Mouse (Mus musculus) effector memory CD4-positive, alpha-beta T cell, adult 5 months (primary cell): ENCODE measurements around the gene Mettl3. TPM values are rescaled to one million over a fixed set of nuclear protein-coding genes. Genes with fewer than 3 reads are reported as not detected.

Source experiments
- polyA plus RNA-seq: library from polyadenylated mRNA; unstranded; fragments of 100-300 nt; shearing (Covaris generic); gene quantifications from one replicate; pipeline ENCODE4 v1.2.1, GENCODE M21; 2017

Mettl3 gene
- 51.2 TPM for polyA plus RNA-seq

GRCm38 (mm10) chr14:52304644-52305271 lies at the start of gene Mettl3:
Mettl3 (minus strand) TSS chr14:52305128.

GRCm38 (mm10) chr14:52327910-52328812 lies 23.2 kb upstream of the Mettl3 start, which contains the start of gene Sall2:
Sall2 (minus strand) TSS chr14:52328762.

GRCm38 (mm10) chr14:52278932-52279746 lies 25.8 kb downstream of the Mettl3 start, which contains the start of the genes Tox4 and Rab2b:
Tox4 (plus strand) TSS chr14:52279146.
Rab2b (minus strand) TSS chr14:52279545.

DNA sequence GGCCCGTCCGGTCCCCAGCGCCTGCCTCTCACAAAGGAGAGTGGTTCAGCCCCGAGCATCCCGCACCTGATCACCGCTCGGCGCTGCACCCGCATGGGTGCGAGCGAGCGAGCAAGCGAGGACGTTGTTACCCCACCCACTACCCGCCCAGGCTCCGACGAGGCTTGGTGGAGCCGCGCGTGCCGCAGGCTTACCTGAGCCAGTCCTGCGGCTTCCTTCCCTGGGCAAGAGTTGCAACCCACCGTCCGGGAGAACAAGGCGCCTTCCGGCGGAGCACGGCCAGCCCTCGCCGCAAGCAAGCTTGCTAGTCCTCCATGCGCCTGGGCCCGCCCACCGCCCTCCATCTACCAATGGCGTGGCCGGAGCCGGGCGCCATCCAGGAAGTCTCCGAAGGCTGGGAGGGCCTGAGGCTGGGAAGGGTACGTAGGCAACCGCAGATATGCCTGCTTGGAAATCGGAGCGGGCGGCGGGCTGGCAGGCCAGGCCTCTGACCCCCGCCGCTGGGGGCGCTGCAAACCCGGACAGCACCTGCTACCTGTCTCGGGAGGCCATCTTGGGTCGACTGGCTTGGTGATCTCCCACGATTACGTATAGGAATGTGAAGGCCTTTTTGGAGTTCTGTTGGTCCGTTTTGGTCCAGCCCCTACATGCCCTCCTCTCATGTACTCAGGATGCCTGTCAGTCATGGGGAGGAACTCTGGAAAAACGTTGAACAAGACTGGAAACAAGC lies 47.3 kb downstream of the Mettl3 start, which contains the start of gene Chd8:
TSS of gene Chd8 (minus strand) at position 297 of the 730 bp plus-strand sequence.

Other genes with a start within 250 kb of the Mettl3 start
- gene Hnrnpc, start 201.1 kb downstream of the Mettl3 start, polyA plus RNA-seq = 473 TPM
- gene Rpgrip1, start 194.4 kb downstream of the Mettl3 start, polyA plus RNA-seq = 2.1 TPM
- gene Supt16, start 107.7 kb downstream of the Mettl3 start, polyA plus RNA-seq = 14.9 TPM
- gene Chd8, start 47.3 kb downstream of the Mettl3 start, polyA plus RNA-seq = 29.7 TPM
- 128 TPM for gene Tox4, start 26.0 kb downstream of the Mettl3 start, polyA plus RNA-seq
- gene Rab2b, start 25.6 kb downstream of the Mettl3 start, polyA plus RNA-seq = 24.1 TPM
- gene Sall2, start 23.6 kb upstream of the Mettl3 start, polyA plus RNA-seq = 1.00 TPM
- not detected for gene Olfr1513, start 51.3 kb upstream of the Mettl3 start, polyA plus RNA-seq
- gene Olfr1512, start 74.0 kb upstream of the Mettl3 start, polyA plus RNA-seq = not detected
- not detected for gene Olfr1511, start 92.3 kb upstream of the Mettl3 start, polyA plus RNA-seq
- not detected for gene Olfr1510, start 109.2 kb upstream of the Mettl3 start, polyA plus RNA-seq
- gene Olfr1509, start 137.9 kb upstream of the Mettl3 start, polyA plus RNA-seq = not detected
- not detected for gene Olfr1508, start 162.4 kb upstream of the Mettl3 start, polyA plus RNA-seq
- not detected for gene Olfr1507, start 190.6 kb upstream of the Mettl3 start, polyA plus RNA-seq